Mouse (Mus musculus) brain, embryonic 14.5 days (tissue): ENCODE data around the gene Tcte1.

Experiments
- CTCF ChIP-seq: fragments of 200-500 bp; IDR thresholded peaks from 2 replicates; pipeline ENCODE4 v1.5.1; 2012; ENCODE audit warnings: inconsistent platforms, mild to moderate bottlenecking, moderate library complexity, borderline replicate concordance; ENCODE audit not compliant: insufficient read depth, insufficient read length; ENCODE audit errors: extremely low read depth
- POLR2A ChIP-seq: fragments of 200-500 bp; IDR thresholded peaks from 2 replicates; pipeline ENCODE4 v1.6.1; 2012; ENCODE audit warnings: mild to moderate bottlenecking, inconsistent platforms, borderline replicate concordance; ENCODE audit not compliant: poor library complexity, insufficient read depth, insufficient read length, severe bottlenecking; ENCODE audit errors: extremely low read depth

DNA sequence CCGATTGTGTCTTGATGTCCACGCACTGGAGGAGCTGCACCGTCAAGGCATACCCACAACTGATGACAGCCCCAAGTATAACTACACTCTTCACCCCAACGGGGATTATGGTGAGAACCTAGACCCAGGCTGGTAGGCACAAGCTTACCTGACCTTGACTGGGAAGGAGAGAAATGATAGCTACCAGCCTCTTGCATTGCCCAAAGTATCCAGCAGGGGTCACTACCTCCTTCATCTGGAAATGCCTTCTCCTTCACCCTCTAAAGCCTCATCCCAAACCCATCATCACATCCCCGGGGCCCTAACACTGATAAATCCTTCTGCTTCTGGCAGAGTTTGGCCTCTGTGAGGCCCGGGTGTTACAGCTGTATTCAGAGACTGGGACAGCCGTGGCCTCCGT lies 6.7 kb upstream of the Tcte1 start:
- TF ChIP-seq CTCF (peak; percentile 86), POLR2A (no peak)
